Mouse (Mus musculus): Measurements from ENCODE around the gene Gm3488.
"Not testable (repeated sequence)": the region's sequence is repeated elsewhere in the genome, so short reads cannot be mapped to it uniquely, and the experiment has no call there.

Gene Gm3488

DNA sequence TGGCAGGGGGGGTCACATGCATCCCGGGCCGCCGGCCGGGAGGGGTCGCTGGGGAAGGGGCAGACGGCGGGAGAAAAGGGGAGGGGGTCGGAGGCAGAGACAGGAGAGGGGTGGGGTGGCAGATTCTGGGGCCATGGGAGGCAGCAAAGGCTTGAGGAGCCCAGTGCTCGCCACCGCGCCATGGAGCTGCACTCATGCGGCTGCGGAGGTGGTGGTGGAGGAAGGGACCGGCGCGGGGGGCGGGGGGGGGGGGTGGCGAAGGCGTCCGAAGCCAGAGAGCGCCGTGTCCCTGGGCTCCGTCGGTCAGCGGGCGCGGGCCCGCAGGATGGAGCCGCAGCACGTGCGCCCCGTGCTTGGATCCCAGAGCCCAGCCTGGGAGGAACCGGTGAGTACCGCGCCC is at the start of gene Gm3488:
TSS of gene Gm3488 (plus strand) at position 301 of the 400 bp plus-strand sequence.
- DNase-seq (ENCODE audit: low spot score): not testable (repeated sequence)

DNA sequence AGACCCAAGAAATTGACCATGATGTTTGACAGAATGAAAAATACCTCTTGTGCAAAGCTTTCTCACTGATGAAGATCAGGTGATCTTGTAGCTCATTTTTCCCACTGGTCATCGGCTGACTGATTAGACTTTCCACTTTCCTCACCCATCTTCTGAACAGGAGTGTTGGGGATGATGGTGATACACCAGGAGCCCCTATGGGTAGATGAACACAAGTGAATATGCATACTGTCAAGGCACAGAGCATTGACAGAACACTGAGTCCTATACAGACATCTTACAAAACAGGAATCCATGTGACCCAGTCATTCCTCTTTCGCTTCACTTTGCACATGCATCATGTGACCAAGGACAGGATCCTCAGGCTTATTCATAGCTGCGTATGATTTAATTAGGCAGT is 46.1 kb upstream of the Gm3488 start, which contains the start of gene Gm3194:
TSS of gene Gm3194 (minus strand) at position 101 of the 400 bp plus-strand sequence.
- DNase-seq (ENCODE audit: low spot score): not testable (repeated sequence)

DNA sequence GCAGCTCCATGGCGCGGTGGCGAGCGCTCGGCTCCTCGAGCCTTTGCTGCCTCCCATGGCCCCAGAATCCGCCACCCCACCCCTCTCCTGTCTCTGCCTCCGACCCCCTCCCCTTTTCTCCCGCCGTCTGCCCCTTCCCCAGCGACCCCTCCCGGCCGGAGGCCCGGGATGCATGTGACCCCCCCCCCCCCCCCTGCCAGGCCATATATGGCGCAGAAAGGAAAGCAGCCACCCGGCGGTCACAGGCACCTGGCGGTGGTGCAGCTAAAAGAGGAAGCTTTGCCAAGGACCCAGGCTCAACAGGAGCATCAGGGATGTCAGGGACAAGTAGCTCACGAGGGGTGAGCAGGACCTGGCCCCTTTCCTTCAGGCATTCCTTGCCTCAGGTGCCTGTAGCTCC is 41.0 kb upstream of the Gm3488 start:
- DNase-seq (ENCODE audit: low spot score): not testable (repeated sequence)

DNA sequence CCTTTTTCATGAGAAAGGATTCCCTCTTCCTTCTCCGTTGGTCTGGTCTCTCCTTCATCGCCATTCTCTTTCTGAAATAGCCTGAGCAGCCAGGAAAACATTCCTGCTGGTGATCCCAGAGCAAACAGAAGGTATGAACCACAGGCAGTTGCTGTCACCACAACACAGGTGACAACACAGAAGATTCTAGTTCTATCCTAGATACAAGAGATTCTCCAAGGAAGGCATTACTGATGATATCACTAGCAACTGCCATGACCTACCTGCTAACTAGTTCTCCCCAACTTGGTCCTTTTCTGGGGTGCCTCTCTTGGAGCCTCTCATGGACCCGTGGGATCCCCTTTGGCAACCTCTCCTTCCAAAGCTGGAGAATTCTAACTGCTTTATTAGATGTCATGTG is 23.7 kb upstream of the Gm3488 start, which contains the start of gene Gm8246:
TSS of gene Gm8246 (minus strand) at position 101 of the 400 bp plus-strand sequence.
- DNase-seq (ENCODE audit: low spot score): not testable (repeated sequence)

DNA sequence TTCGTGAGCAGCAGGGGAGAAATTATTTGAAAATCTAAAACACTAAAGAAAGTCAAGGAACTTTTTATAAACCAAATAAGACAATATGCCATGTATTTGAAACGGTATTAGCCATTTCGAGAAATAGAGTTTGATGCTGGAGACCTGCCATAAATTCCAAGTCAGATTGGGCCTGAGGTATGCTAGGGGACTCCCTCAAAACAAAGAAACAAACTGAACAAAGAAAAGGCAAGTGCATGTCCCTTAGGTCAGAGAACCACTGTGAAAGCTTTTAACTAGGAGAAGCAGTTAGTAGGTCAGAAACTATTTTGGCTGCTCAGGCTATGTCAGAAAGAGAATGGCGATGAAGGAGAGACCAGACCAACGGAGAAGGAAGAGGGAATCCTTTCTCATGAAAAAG is 17.6 kb upstream of the Gm3488 start, which contains the start of gene Gm3187:
TSS of gene Gm3187 (plus strand) at position 301 of the 400 bp plus-strand sequence.
- DNase-seq (ENCODE audit: low spot score): not testable (repeated sequence)

DNA sequence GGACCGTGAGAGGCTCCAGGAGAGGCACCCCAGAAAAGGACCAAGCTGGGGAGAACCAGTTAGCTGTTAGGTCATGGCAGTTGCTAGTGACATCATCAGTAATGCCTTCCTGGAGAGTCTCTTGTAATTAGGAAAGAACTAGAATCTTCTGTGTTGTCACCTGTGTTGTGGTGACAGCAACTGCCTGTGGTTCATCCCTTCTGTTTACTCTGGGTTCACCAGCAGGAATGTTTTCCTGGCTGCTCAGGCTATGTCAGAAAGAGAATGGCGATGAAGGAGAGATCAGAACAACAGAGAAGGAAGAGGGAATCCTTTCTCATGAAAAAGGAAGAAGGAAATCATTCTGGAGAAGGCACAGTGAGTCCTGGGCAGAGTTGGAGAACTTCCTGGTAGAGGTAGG is 36.7 kb downstream of the Gm3488 start, which contains the start of gene Gm3532:
TSS of gene Gm3532 (plus strand) at position 301 of the 400 bp plus-strand sequence.
- not testable (repeated sequence) for DNase-seq (ENCODE audit: low spot score)
